Mouse (Mus musculus) CH12.LX (cell line): Measurements from ENCODE around the gene Spop. TPM values are rescaled to one million over a fixed set of nuclear protein-coding genes. Genes with fewer than 3 reads are reported as not detected.

Experiments used
- DNase-seq: peaks from one replicate; pipeline ENCODE4 v3.0.0-alpha.2; 2013; ENCODE audit errors: extremely low read depth
- H3K27ac ChIP-seq: 2 replicates; pipeline ENCODE4 v1.5.1; 2012; ENCODE audit warnings: low read depth, mild to moderate bottlenecking, control low read depth, moderate library complexity; ENCODE audit not compliant: insufficient read depth
- H3K27me3 ChIP-seq: replicated peaks from 2 replicates; pipeline ENCODE3; 2012; ENCODE audit warnings: inconsistent platforms
- H3K36me3 ChIP-seq, 2 experiments: replicated peaks in 1 of 2; 2 replicates each; pipeline versions ENCODE3 to v1.6.1; 2012; ENCODE audit warnings: inconsistent platforms in 1 of 2, low read length in 1 of 2, mild to moderate bottlenecking in 1 of 2, mixed read lengths in 1 of 2, moderate library complexity in 1 of 2; ENCODE audit not compliant: control insufficient read depth in 1 of 2, insufficient read depth in 1 of 2
- H3K4me1 ChIP-seq, 2 experiments: 2 replicates each; pipeline ENCODE4 v1.6.1; 2012; ENCODE audit warnings: inconsistent platforms in 1 of 2, moderate library complexity in 1 of 2; ENCODE audit not compliant: insufficient read depth in 2 of 2, control insufficient read depth in 1 of 2
- H3K4me2 ChIP-seq: 2 replicates; pipeline ENCODE4 v1.6.1; 2012; ENCODE audit warnings: low read depth, mild to moderate bottlenecking, control low read depth; ENCODE audit not compliant: poor library complexity, insufficient read depth, severe bottlenecking
- H3K4me3 ChIP-seq, 3 experiments: fragments of 150-350 bp in 1 of 3; sonication (generic) in 1 of 3; replicated peaks in 1 of 3; 2 replicates each; pipeline versions ENCODE3 to v1.5.1; 2011 to 2012; ENCODE audit warnings: low read depth in 2 of 3, low read length in 2 of 3, mild to moderate bottlenecking in 2 of 3, moderate library complexity in 2 of 3, control low read depth in 1 of 3, improper control_type of control experiment in 1 of 3, inconsistent platforms in 1 of 3, mixed read lengths in 1 of 3; ENCODE audit not compliant: poor library complexity in 1 of 3
- H3K79me2 ChIP-seq: replicated peaks from 2 replicates; pipeline ENCODE4 v1.6.1; 2012; ENCODE audit warnings: mild to moderate bottlenecking, moderate library complexity; ENCODE audit not compliant: control insufficient read depth, poor library complexity, insufficient read depth, severe bottlenecking; ENCODE audit errors: extremely low read depth
- H3K9ac ChIP-seq: 2 replicates; pipeline ENCODE4 v1.6.1; 2012; ENCODE audit warnings: low read depth, mild to moderate bottlenecking, control low read depth, moderate library complexity; ENCODE audit not compliant: insufficient read depth
- H3K9me3 ChIP-seq: replicated peaks from 2 replicates; pipeline ENCODE3; 2012; ENCODE audit warnings: low read length, inconsistent platforms, mixed read lengths
- CHD2 ChIP-seq: IDR thresholded peaks from 2 replicates; pipeline ENCODE4 v1.6.1; 2011; ENCODE audit warnings: low read length, improper control_type of control experiment
- CTCF ChIP-seq, 2 experiments: IDR thresholded peaks in 1 of 2; conservative IDR thresholded peaks in 1 of 2; 2 replicates each; pipeline ENCODE4 v1.5.1; 2011 to 2012; ENCODE audit warnings: low read depth in 2 of 2, low read length in 2 of 2, improper control_type of control experiment in 1 of 2, inconsistent platforms in 1 of 2, mild to moderate bottlenecking in 1 of 2, moderate library complexity in 1 of 2
- E2F4 ChIP-seq: IDR thresholded peaks from 2 replicates; pipeline ENCODE4 v1.6.1; 2011; ENCODE audit warnings: low read depth, low read length, improper control_type of control experiment; ENCODE audit not compliant: insufficient replicate concordance
- ELF1 ChIP-seq: IDR thresholded peaks from 2 replicates; pipeline ENCODE4 v1.6.1; 2014; ENCODE audit warnings: low read depth, mild to moderate bottlenecking, inconsistent platforms, low read length, improper control_type of control experiment
- EP300 ChIP-seq: IDR thresholded peaks from 2 replicates; pipeline ENCODE4 v1.6.1; 2011; ENCODE audit warnings: low read length, improper control_type of control experiment
- HCFC1 ChIP-seq: IDR thresholded peaks from 2 replicates; pipeline ENCODE4 v1.6.1; 2012; ENCODE audit warnings: low read depth, mild to moderate bottlenecking, inconsistent platforms, low read length, improper control_type of control experiment
- JUN ChIP-seq: IDR thresholded peaks from 2 replicates; pipeline ENCODE4 v1.6.1; 2011; ENCODE audit warnings: low read depth, mild to moderate bottlenecking, low read length, improper control_type of control experiment, moderate library complexity; ENCODE audit not compliant: insufficient read depth
- KAT2A ChIP-seq: IDR thresholded peaks from 2 replicates; pipeline ENCODE4 v1.6.1; 2012; ENCODE audit warnings: low read length, improper control_type of control experiment, inconsistent platforms; ENCODE audit not compliant: insufficient replicate concordance
- MAFK ChIP-seq: IDR thresholded peaks from 2 replicates; pipeline ENCODE4 v1.6.1; 2011; ENCODE audit warnings: low read length, improper control_type of control experiment; ENCODE audit not compliant: insufficient replicate concordance
- MAX ChIP-seq: IDR thresholded peaks from 2 replicates; pipeline ENCODE4 v1.6.1; 2011; ENCODE audit warnings: low read length, improper control_type of control experiment
- MAZ ChIP-seq: IDR thresholded peaks from 2 replicates; pipeline ENCODE4 v1.6.1; 2012; ENCODE audit warnings: low read depth, mild to moderate bottlenecking, inconsistent platforms, low read length, improper control_type of control experiment, moderate library complexity
- MEF2A ChIP-seq: IDR thresholded peaks from 2 replicates; pipeline ENCODE4 v1.6.1; 2014; ENCODE audit warnings: low read depth, mild to moderate bottlenecking, inconsistent platforms, low read length, improper control_type of control experiment, borderline replicate concordance
- MXI1 ChIP-seq: IDR thresholded peaks from 2 replicates; pipeline ENCODE4 v1.6.1; 2011; ENCODE audit warnings: mild to moderate bottlenecking, low read depth, low read length, improper control_type of control experiment
- NELFE ChIP-seq: IDR thresholded peaks from 2 replicates; pipeline ENCODE4 v1.6.1; 2011; ENCODE audit warnings: low read depth, low read length, improper control_type of control experiment
- NRF1 ChIP-seq: IDR thresholded peaks from 2 replicates; pipeline ENCODE4 v1.6.1; 2014; ENCODE audit warnings: low read depth, mild to moderate bottlenecking, inconsistent platforms, low read length, improper control_type of control experiment, moderate library complexity
- PAX5 ChIP-seq: IDR thresholded peaks from 2 replicates; pipeline ENCODE4 v1.6.1; 2012; ENCODE audit warnings: low read length, inconsistent platforms, mixed read lengths
- POLR2AphosphoS2 ChIP-seq: IDR thresholded peaks from 2 replicates; pipeline ENCODE4 v1.6.1; 2011; ENCODE audit warnings: low read depth, low read length, improper control_type of control experiment
- RCOR1 ChIP-seq: conservative IDR thresholded peaks from 2 replicates; pipeline ENCODE4 v1.6.1; 2012; ENCODE audit warnings: low read depth, mild to moderate bottlenecking, inconsistent platforms, low read length, improper control_type of control experiment
- SMC3 ChIP-seq: IDR thresholded peaks from 2 replicates; pipeline ENCODE4 v1.6.1; 2011; ENCODE audit warnings: low read depth, low read length, improper control_type of control experiment
- TCF12 ChIP-seq: IDR thresholded peaks from 2 replicates; pipeline ENCODE4 v1.6.1; 2014; ENCODE audit warnings: low read depth, mild to moderate bottlenecking, inconsistent platforms, low read length, improper control_type of control experiment
- UBTF ChIP-seq: IDR thresholded peaks from 2 replicates; pipeline ENCODE4 v1.6.1; 2012; ENCODE audit warnings: low read depth, mild to moderate bottlenecking, inconsistent platforms, low read length, improper control_type of control experiment, moderate library complexity
- ZMIZ1 ChIP-seq: IDR thresholded peaks from 2 replicates; pipeline ENCODE4 v1.6.1; 2012; ENCODE audit warnings: low read depth, mild to moderate bottlenecking, inconsistent platforms, low read length, improper control_type of control experiment
- ZNF384 ChIP-seq: IDR thresholded peaks from 2 replicates; pipeline ENCODE4 v1.6.1; 2012; ENCODE audit warnings: low read depth, low read length, improper control_type of control experiment, inconsistent platforms
- dilution Hi-C: fragments of 300-500 bp; cut with MboI; formaldehyde crosslinking; loops from 2 replicates; pipeline ENCODE4 v1.14.3; 2020; ENCODE audit warnings: low sequenced_read_pairs; ENCODE audit not compliant: extremely low pct_unique_long_range_greater_than_20kb, extremely low pct_ligation_motif_present
- in situ Hi-C: fragments of 300-500 bp; cut with MboI; formaldehyde crosslinking; loops from 3 replicates; pipeline ENCODE4 v1.14.3; 2019; ENCODE audit warnings: low sequenced_read_pairs, low pct_ligation_motif_present, low pct_unique_long_range_greater_than_20kb, mixed read lengths
- polyA plus RNA-seq: library from polyadenylated mRNA; unstranded; fragments of >175 nt; gene quantifications from 2 replicates; pipeline ENCODE4 v1.2.1, GENCODE M21; 2012; ENCODE audit warnings: low read depth; ENCODE audit not compliant: insufficient read length
- total RNA-seq, 2 experiments: library from RNA; depleted of rRNA; stranded (reverse); fragments of 300-350 nt in 1 of 2; fragments of >200 nt in 1 of 2; gene quantifications; 2 replicates each; pipeline ENCODE4 v1.2.3; 2012 to 2014

Spop gene
- total and polyA plus RNA-seq, 3 experiments = 42.7 to 103 (median 51.9) TPM

DNA sequence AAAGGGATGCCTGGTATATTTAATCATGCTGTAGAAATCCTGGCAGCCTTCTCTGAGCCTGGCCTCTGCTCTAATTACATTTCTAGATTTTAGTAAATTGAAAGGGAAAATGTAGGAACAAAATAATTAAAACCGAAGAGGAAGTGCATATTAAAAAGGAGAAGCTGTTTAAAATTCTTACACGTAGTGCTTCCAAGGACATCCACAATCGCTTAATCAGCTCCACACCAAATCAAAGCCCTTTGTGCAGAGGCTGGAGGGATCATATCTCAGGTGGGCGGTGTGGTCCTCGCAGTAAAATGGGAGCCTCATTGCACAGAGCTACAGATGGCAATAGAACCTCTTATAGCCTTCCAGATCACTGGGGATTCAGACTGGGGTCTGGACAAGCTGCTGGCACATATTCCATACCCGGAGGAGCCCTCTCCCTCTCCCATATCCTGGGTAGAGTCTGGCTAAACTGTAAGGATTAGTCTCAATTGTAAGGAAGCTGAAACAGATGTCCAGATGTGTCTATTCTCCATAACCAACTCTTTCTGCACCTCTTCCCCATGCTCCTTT, 2.3 kb upstream of the Spop start:
- peaks cover 3% of the 10 kb centered on the region for H3K9me3 ChIP-seq
- DNase-seq = no peak
- in situ Hi-C loops = no loop called here
- no peak for TF ChIP-seq MAX
- TF ChIP-seq EP300 = no peak
- TF ChIP-seq RCOR1 = no peak
- no peak for TF ChIP-seq ZNF384
- no peak for TF ChIP-seq KAT2A
- no peak for TF ChIP-seq SMC3
- no peak for TF ChIP-seq MXI1
- no peak for TF ChIP-seq PAX5
- H3K79me2 ChIP-seq = peaks cover 13% of the 10 kb centered on the region
- H3K4me2 ChIP-seq = no peak overlapping the region
- no peak overlapping the region for H3K27ac ChIP-seq
- H3K9ac ChIP-seq = no peak overlapping the region
- H3K4me1 ChIP-seq = peaks cover 6 to 14% of the 10 kb centered on the region in 2 experiments
- dilution Hi-C loops = no loop called here
- peaks cover 0 to 2% of the 10 kb centered on the region in 2 experiments for H3K36me3 ChIP-seq
- no peak overlapping the region for H3K4me3 ChIP-seq
- peaks cover 41% of the 10 kb centered on the region for H3K27me3 ChIP-seq

DNA sequence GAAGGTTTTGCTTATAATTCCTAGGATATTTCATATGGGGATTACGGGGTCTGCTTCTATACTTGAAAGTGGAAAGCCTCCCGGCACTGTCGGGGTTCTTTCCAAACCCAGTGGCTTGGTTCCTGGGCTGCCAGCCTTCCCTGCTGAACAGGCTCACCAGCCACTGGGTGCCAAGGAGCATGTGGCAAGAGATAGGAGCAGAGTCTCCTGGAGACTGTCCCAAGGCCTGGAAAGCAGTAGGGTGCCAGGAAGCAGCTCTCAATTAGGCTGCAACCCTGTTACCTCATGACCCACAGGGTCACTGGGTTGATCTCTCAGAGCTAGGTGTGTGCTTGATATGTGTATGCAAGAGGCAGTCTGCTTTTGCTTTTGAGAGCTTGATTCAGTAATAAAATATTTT, 1.3 kb upstream of the Spop start:
- Histone ChIP-seq H3K27me3 (peaks cover 41% of the 10 kb centered on the region), H3K36me3 (peaks cover 0 to 6% of the 10 kb centered on the region in 2 experiments), H3K79me2 (peaks cover 22% of the 10 kb centered on the region), H3K27ac (no peak overlapping the region), H3K4me2 (no peak overlapping the region), H3K4me3 (no peak overlapping the region)
- DNase-seq = no peak
- dilution Hi-C loops = no loop called here
- TF ChIP-seq TCF12 = 0 out of 2 replicates have a peak, but pooled peaks have one; percentile 3
- TF ChIP-seq E2F4 = no peak
- TF ChIP-seq MAZ = no peak
- no peak for TF ChIP-seq PAX5
- TF ChIP-seq MAFK = no peak
- no peak for TF ChIP-seq NELFE
- TF ChIP-seq, all 38 proteins: peak for 1
- H3K9me3 ChIP-seq = peaks cover 3% of the 10 kb centered on the region
- in situ Hi-C loops = no loop called here
- peaks cover 10 to 25% of the 10 kb centered on the region in 2 experiments for H3K4me1 ChIP-seq
- no peak overlapping the region for H3K9ac ChIP-seq

DNA sequence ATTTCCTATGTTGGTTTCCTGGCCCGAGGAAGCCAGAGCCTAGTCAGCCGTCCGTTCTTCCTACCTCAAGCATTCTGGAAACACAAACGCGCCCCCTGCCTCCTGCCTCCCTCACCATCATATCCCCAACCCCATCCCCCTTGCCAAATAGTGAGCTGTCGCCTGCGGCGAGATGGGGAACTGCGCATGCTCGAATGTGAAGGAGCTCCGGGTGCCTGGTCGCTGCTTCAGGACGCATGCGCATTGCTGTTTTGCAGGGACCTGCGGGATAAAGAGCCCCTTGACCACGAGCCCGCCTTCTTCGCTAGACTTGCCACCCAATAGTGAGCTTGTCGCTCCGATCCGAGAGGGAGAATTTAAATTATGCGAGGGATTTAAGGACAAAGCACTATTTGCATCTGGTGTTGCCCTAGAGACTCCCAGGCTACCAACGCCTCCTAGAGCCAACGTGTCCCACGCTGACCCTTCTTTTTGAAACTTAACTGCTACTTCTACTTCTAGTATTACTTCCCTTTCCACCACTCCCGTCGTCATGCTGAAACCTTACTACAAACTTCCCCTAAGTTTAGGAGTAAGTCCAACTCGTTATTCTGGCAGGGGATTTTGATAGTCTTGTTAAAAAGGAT, 769 bp downstream of the Spop start:
- peaks cover 10 to 43% of the 10 kb centered on the region in 2 experiments for H3K4me1 ChIP-seq
- H3K9me3 ChIP-seq = peaks cover 3% of the 10 kb centered on the region
- peak overlapping the region; percentile 80 for H3K27ac ChIP-seq
- H3K9ac ChIP-seq = peak overlapping the region; percentile 85
- H3K79me2 ChIP-seq = peaks cover 38% of the 10 kb centered on the region
- H3K4me3 ChIP-seq = peak overlapping the region; percentile 78 to 91 (median 81)
- peak; percentile 100 for DNase-seq
- dilution Hi-C loops = no loop called here
- H3K36me3 ChIP-seq = peaks cover 3 to 20% of the 10 kb centered on the region in 2 experiments
- H3K4me2 ChIP-seq = peak overlapping the region; percentile 99
- peaks cover 31% of the 10 kb centered on the region for H3K27me3 ChIP-seq
- in situ Hi-C loops = no loop called here
- TF ChIP-seq MEF2A (peak; percentile 66), MAX (peak; percentile 95), MAFK (no peak), JUN (no peak), CTCF (conservative IDR thresholded peaks at IDR 0.05 in 1 of 2, IDR thresholded peaks at IDR 0.05 in 1 of 2; ENCODE audit: low read depth in 2 of 2, low read length in 2 of 2) (peak in 1 of 2 experiments; percentile 30; a peak in 2 of 4 replicates), HCFC1 (peak; percentile 42), E2F4 (0 out of 2 replicates have a peak, but pooled peaks have one; percentile 50), CHD2 (no peak), UBTF (no peak), POLR2AphosphoS2 (peak; percentile 72; the same call in 1 of the 2 replicates), PAX5 (no peak), SMC3 (no peak), ELF1 (no peak; the same call in 1 of the 2 replicates), ZMIZ1 (no peak; the same call in 1 of the 2 replicates), RCOR1 (no peak), KAT2A (no peak), NRF1 (peak; percentile 99)
